Mouse (Mus musculus): ENCODE measurements around the gene Ikzf4.

- TF ChIP-seq CTCF (IDR thresholded peaks at IDR 0.05; ENCODE audit: low read depth, low read length) (no peak), POLR2A (IDR thresholded peaks at IDR 0.05; ENCODE audit: extremely low read depth, insufficient read depth, low read length) (no peak)
Measured at GRCm38 (mm10) chr10:128671148-128671547, 25.4 kb upstream of the Ikzf4 start.

Data from liver, adult 2 months (tissue).